ENCODE assay signal across 31 mouse cellular contexts in genomic region chr15:85047865-85048264, GRCm38 (mm10). TPM values are rescaled to one million over a fixed set of nuclear protein-coding genes. Genes with fewer than 3 reads are reported as not detected.
A peak's percentile ranks its signal among the peaks of the same experiment; 100 is the strongest.
DNase-seq lines count a peak whose midpoint lies in the region; ATAC-seq lines count a peak whose summit lies in the region.
"Had no signal": no experiment of that assay in that cellular context is flagged by ENCODE, and none has a peak within 500 bp of the region (broad histone marks: within the 10 kb centered on the region; RNA-seq: fewer than 3 reads in every experiment).

No protein-coding gene starts in this region.

- ATAC-seq in kidney, embryonic 16.5 days (ENCODE audit: low FRiP score, low TSS enrichment), result 0 out of 2 replicates have a peak, but pooled peaks have one; percentile 6
- ATAC-seq in hindbrain, embryonic 12.5 days (ENCODE audit: low FRiP score), result no peak
- ATAC-seq: CD4-positive, CD25-positive, alpha-beta regulatory T cell, adult 4 months; forebrain, embryonic 15.5 days; hindbrain, embryonic 16.5 days; intestine, embryonic 15.5 days had no signal

- H3K4me3 ChIP-seq in kidney, embryonic 16.5 days (ENCODE audit: low read length), result no peak overlapping the region
- no peak overlapping the region for H3K4me3 ChIP-seq in hindbrain, embryonic 12.5 days
- H3K4me3 ChIP-seq: embryonic facial prominence, embryonic 10.5 days; embryonic facial prominence, embryonic 13.5 days; erythroblast, embryonic 14.5 days; forebrain, embryonic 12.5 days; forebrain, embryonic 15.5 days; heart, adult 2 months; heart, embryonic 10.5 days; heart, embryonic 13.5 days; hindbrain, embryonic 13.5 days; intestine, embryonic 15.5 days had no signal

- H3K9ac ChIP-seq in kidney, embryonic 16.5 days (replicated peaks; ENCODE audit: low read length), result no peak overlapping the region
- no peak overlapping the region for H3K9ac ChIP-seq in hindbrain, embryonic 12.5 days
- H3K9ac ChIP-seq: embryonic facial prominence, embryonic 13.5 days; forebrain, embryonic 12.5 days; forebrain, embryonic 15.5 days; heart, embryonic 13.5 days; hindbrain, embryonic 13.5 days; intestine, embryonic 15.5 days had no signal

- peaks cover 7% of the 10 kb centered on the region; the same call in 1 of the 2 replicates for H3K4me1 ChIP-seq in kidney, embryonic 16.5 days (ENCODE audit: insufficient read depth, low read length)
- H3K4me1 ChIP-seq in hindbrain, embryonic 12.5 days, result peaks cover 12% of the 10 kb centered on the region

- no peak overlapping the region for H3K4me2 ChIP-seq in kidney, embryonic 16.5 days (replicated peaks; ENCODE audit: low read depth, low read length)
- H3K4me2 ChIP-seq in hindbrain, embryonic 12.5 days (replicated peaks), result no peak overlapping the region
- H3K4me2 ChIP-seq: embryonic facial prominence, embryonic 13.5 days; forebrain, embryonic 12.5 days; forebrain, embryonic 15.5 days; heart, embryonic 13.5 days; hindbrain, embryonic 13.5 days; intestine, embryonic 15.5 days had no signal

- WGBS in kidney, embryonic 16.5 days, result 89% methylated on average over 4 of the region's 4 CpGs
- WGBS in hindbrain, embryonic 12.5 days, result 88% methylated on average over 4 of the region's 4 CpGs

- no peaks in the 10 kb centered on the region for H3K27me3 ChIP-seq in kidney, embryonic 16.5 days (ENCODE audit: insufficient read depth, low read length)
- H3K27me3 ChIP-seq in hindbrain, embryonic 12.5 days, result no peaks in the 10 kb centered on the region
- H3K27me3 ChIP-seq: embryonic facial prominence, embryonic 13.5 days; forebrain, embryonic 15.5 days; heart, embryonic 13.5 days; hindbrain, embryonic 13.5 days; intestine, embryonic 15.5 days had no signal

- peaks cover 39% of the 10 kb centered on the region for H3K36me3 ChIP-seq in kidney, embryonic 16.5 days (ENCODE audit: insufficient read depth, low read length)
- peaks cover 50% of the 10 kb centered on the region for H3K36me3 ChIP-seq in hindbrain, embryonic 12.5 days

- no peaks in the 10 kb centered on the region for H3K9me3 ChIP-seq in kidney, embryonic 16.5 days (ENCODE audit: low read length)
- no peaks in the 10 kb centered on the region for H3K9me3 ChIP-seq in hindbrain, embryonic 12.5 days (replicated peaks)
- H3K9me3 ChIP-seq: embryonic facial prominence, embryonic 10.5 days; embryonic facial prominence, embryonic 13.5 days; forebrain, embryonic 12.5 days; forebrain, embryonic 15.5 days; heart, embryonic 10.5 days; heart, embryonic 13.5 days; hindbrain, embryonic 13.5 days; intestine, embryonic 15.5 days had no signal

- no peak for DNase-seq in kidney, adult 8-10 months
- DNase-seq in adrenal gland, adult 8-10 months, result peak; percentile 78
- peak; percentile 34 for DNase-seq in adrenal gland, postnatal 10 days
- peak; percentile 53 to 61 for DNase-seq in adrenal gland, postnatal 36 days
- DNase-seq: cerebellum, adult 11 months; cerebellum, adult 8-10 months; cerebellum, postnatal 10 days; cerebellum, postnatal 36 days; embryo, embryonic 11 days; gastrocnemius, postnatal 36 days; heart, adult 2 months; heart, postnatal 14 days; heart, postnatal 4 days; kidney, adult 11 months had no signal

- H3K27ac ChIP-seq in kidney, embryonic 16.5 days (ENCODE audit: low read length), result no peak overlapping the region
- H3K27ac ChIP-seq in hindbrain, embryonic 12.5 days, result no peak overlapping the region
- H3K27ac ChIP-seq: embryonic facial prominence, embryonic 10.5 days; embryonic facial prominence, embryonic 13.5 days; forebrain, embryonic 12.5 days; forebrain, embryonic 15.5 days; heart, adult 2 months; heart, embryonic 10.5 days; heart, embryonic 13.5 days; hindbrain, embryonic 13.5 days; intestine, embryonic 15.5 days had no signal

RNA-seq across cellular contexts. Expression of gene Fam118a, which starts 19.1 kb away (rescaled TPM):
- 23.3 and 23.9 TPM in 2 replicates for polyA plus RNA-seq in kidney, embryonic 16.5 days (2015; fragmentation: Nextera tagmentation; extraction: Ambion mirVana)
- 10 to 100 TPM; 12.6 to 17.2 (median 15.2) TPM for total RNA-seq in adrenal gland, adult 8-10 months (2022)
- total RNA-seq in adrenal gland, postnatal 10 days (2021), result 10 to 100 TPM; 14.6 to 15.5 TPM
- total RNA-seq in adrenal gland, postnatal 36 days (2021), result 10 to 100 TPM in 1 of 2 experiments, 1 to 10 TPM in 1; 5.9 to 11.6 TPM
- polyA plus RNA-seq in hindbrain, embryonic 12.5 days (2016; fragmentation: Nextera tagmentation; extraction: Ambion mirVana), result 22.2 and 24.5 TPM in 2 replicates

RNA-seq across cellular contexts. Expression of gene Upk3a, which starts 30.9 kb away (rescaled TPM):
- 65.9 and 74.8 TPM in 2 replicates for polyA plus RNA-seq in kidney, embryonic 16.5 days (2015; fragmentation: Nextera tagmentation; extraction: Ambion mirVana)
- total RNA-seq in adrenal gland, adult 8-10 months (2022), result not detected
- total RNA-seq in adrenal gland, postnatal 10 days (2021), result not detected
- total RNA-seq in adrenal gland, postnatal 36 days (2021), result not detected
- 0.19 and 0.21 TPM in 2 replicates for polyA plus RNA-seq in hindbrain, embryonic 12.5 days (2016; fragmentation: Nextera tagmentation; extraction: Ambion mirVana)
- total RNA-seq: gastrocnemius, adult 8-10 months; gastrocnemius, postnatal 36 days; granulocyte monocyte progenitor cell, adult 5-6 weeks; heart, adult 2 months; heart, postnatal 14 days; heart, postnatal 4 days; MEL had no signal
- polyA plus RNA-seq: C2C12; CD4-positive, CD25-positive, alpha-beta regulatory T cell, adult 4 months; embryonic facial prominence, embryonic 10.5 days; erythroblast, embryonic 14.5 days; forebrain, embryonic 12.5 days had no signal

RNA-seq across cellular contexts. Expression of gene 5031439G07Rik, which starts 59.5 kb away (rescaled TPM):
- 7.1 and 7.2 TPM in 2 replicates for polyA plus RNA-seq in kidney, embryonic 16.5 days (2015; fragmentation: Nextera tagmentation; extraction: Ambion mirVana)
- 10 to 100 TPM; 36.8 to 56.2 (median 47.5) TPM for total RNA-seq in adrenal gland, adult 8-10 months (2022)
- 10 to 100 TPM; 38.6 to 47.8 TPM for total RNA-seq in adrenal gland, postnatal 10 days (2021)
- total RNA-seq in adrenal gland, postnatal 36 days (2021), result 10 to 100 TPM; 33.3 to 34.0 TPM
- polyA plus RNA-seq in hindbrain, embryonic 12.5 days (2016; fragmentation: Nextera tagmentation; extraction: Ambion mirVana), result 18.7 TPM in 2 replicates

Comparison
In these comparisons a context has a peak if more than half of its experiments do, and no peak if none do; other contexts are left out.
1. DNase-seq: peak in adrenal gland, adult 8-10 months (single experiment), adrenal gland, postnatal 10 days (single experiment) and adrenal gland, postnatal 36 days (2 of 2); none in kidney, adult 8-10 months (0 of 2).